Mouse (Mus musculus): ENCODE measurements around the gene Olfml2b.
A peak's percentile ranks its signal among the peaks of the same experiment; 100 is the strongest.

- TF ChIP-seq CTCF (IDR thresholded peaks at IDR 0.05; ENCODE audit: control insufficient read depth, insufficient read depth, insufficient read length), result no peak
- no peak for TF ChIP-seq CEBPB (IDR thresholded peaks at IDR 0.05; ENCODE audit: low read depth)
- no peak for TF ChIP-seq MAX (IDR thresholded peaks at IDR 0.05)
- TF ChIP-seq MYOD1 (IDR thresholded peaks at IDR 0.05; ENCODE audit: control insufficient read depth, insufficient read length, low read depth), result peak; percentile 43
- TF ChIP-seq USF1 (IDR thresholded peaks at IDR 0.05; ENCODE audit: low read depth), result no peak
- TF ChIP-seq MYOG (IDR thresholded peaks at IDR 0.05; ENCODE audit: control insufficient read depth, extremely low read depth, insufficient read length), result no peak
These were observed 13.8 kb upstream of the Olfml2b start for GRCm38 (mm10) chr1:170630489-170630888.
